Mouse (Mus musculus): ENCODE results near the gene Mrpl45. TPM values are rescaled to one million over a fixed set of nuclear protein-coding genes. Genes with fewer than 3 reads are reported as not detected.

The Mrpl45 gene
- total RNA-seq, 1 experiment from 2014 or later = 11.4 TPM

DNA sequence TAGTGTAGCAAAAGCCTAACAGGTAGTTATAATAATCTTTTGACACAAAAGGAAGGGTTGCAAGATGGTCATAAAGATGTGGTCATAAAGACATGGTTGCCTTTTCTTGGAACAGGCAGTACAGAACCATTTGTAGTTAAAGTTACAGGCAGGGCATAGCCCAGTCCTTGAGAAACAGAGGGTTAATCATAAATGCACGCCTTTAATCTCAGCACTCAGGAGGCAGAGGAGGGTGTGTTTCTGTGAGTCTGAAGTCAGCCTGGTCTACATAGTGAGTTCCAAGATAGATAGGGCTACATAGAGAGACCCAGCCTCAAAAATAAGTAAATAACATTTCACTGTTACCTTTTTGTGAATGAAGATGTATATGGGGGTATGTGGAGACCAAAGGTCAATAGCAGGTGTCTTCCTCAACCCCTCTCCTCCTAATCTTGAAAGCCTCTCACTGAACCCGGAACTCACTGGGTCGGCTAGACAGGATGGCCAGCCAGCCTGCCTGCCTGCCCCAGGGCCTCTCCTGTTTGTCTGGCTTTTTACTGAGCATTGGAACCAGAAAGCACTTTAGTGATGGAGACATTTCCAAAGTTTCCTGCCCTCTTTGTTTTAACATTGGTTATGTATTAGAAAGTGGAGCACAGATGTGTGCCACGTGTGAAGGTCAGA is 37.5 kb downstream of the Mrpl45 start:
- no peak for ATAC-seq (replicated peaks; ENCODE audit: insufficient number of reproducible peaks, low FRiP score, low TSS enrichment, poor library complexity, severe bottlenecking)

DNA sequence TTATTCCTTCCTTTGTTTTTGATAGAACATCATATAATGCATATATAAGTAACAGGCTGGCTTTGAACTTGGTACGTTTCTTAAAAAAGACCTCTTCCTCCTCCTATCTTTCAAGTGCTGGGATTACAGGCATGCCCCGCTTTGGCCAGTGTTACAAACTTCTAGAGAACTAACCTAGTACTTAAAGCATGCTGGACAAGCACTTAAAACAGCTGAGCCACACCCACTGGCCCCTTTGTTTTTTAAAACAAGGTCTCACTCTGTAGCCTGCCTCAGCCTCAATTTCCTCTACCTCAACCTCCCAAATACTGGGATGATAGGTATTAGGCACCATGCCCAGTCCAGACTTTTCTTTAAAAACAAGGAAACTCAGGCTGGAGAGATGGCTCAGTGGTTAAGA is 39.1 kb downstream of the Mrpl45 start:
- no peak for ATAC-seq (replicated peaks; ENCODE audit: insufficient number of reproducible peaks, low FRiP score, low TSS enrichment, poor library complexity, severe bottlenecking)

DNA sequence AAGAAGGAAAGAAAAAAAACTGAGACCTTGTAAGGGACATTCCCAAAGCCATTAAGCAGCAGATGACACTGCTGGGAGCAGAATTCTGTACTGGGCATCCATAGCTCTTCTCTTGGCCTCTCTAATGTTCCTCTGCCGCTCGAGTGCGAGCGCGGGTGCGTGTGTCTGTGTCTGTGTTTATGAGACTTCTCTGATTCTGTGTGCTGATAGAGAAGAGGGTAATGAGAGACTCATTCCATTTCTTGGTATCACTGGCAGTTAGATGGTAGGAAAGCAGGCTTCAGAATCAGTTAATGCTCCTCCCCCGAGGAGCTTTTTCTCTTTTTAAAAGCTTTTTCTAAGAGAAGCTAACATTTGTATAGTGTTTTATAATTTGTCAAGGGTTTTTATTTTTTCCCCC is 39.7 kb downstream of the Mrpl45 start:
- ATAC-seq (replicated peaks; ENCODE audit: insufficient number of reproducible peaks, low FRiP score, low TSS enrichment, poor library complexity, severe bottlenecking) = no peak

DNA sequence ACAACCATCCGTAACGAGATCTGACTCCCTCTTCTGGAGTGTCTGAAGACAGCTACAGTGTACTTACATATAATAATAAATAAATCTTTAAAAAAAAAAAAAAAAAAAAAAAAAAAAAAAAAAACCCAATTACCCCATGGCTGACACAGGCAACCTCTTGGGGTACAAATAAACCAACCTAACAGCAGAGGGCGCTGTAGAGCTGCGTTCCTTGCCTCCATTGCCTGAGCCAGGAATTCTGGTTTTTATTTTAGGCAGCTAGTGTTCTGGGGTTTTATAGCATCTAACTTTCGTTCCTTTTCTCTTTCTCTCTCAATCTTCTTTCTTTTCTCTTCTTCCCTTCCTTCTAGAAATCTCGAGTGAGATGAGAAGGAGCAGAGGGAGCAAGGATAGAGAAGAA is 42.1 kb downstream of the Mrpl45 start:
- peak; percentile 67; the same call in 1 of the 2 replicates for ATAC-seq (replicated peaks; ENCODE audit: insufficient number of reproducible peaks, low FRiP score, low TSS enrichment, poor library complexity, severe bottlenecking)

DNA sequence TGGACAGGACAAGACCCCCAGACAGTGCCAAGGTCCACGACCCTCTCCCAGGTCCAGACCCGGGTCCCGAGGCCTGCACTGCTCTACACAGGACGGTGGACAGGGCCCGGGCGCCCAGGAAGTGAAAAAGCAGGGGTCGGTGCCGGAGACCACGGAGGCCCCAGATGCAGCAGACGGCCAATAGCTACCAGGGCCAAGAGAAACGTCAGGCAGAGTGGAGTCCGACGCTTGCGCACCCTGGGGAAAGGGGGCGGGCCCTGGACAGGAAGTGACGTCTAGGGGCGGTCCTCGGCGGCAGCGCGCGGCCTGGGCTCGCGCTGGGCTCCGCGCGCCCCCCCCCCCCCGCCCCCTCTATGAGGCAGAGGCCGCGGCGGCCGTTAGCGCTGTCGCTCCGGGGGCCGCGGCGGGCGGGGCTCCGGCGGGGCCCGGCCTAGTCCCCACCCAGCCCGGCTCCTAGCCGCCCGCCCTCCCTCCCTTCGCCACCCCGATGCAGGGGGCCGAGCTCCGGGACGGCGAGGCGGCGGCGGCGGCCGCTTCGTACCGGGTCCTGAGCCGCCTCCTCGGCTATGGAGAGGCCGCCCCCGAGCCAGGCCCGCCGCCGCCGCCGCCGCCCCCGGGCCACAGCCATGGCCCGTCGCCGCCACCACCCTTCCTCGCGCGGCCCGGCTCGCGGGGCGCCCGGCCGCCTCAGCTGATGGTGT is 46.6 kb downstream of the Mrpl45 start, which contains the start of gene Socs7:
Gene Socs7, plus strand, starts transcription at position 604 of the 701 bp plus-strand sequence.
- peak; percentile 94 for ATAC-seq (replicated peaks; ENCODE audit: insufficient number of reproducible peaks, low FRiP score, low TSS enrichment, poor library complexity, severe bottlenecking)

DNA sequence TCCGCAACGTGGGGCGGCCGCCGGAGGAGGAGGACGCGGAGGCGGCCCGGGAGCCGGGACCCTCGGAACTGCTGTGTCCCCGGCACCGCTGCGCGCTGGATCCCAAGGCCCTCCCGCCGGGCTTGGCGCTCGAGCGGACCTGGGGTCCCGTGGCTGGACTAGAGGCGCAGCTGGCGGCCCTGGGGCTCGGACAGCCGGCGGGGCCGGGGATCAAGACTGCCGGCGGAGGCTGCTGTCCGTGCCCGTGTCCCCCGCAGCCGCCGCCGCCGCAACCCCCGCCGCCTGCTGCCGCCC is 47.1 kb downstream of the Mrpl45 start:
- ATAC-seq (replicated peaks; ENCODE audit: insufficient number of reproducible peaks, low FRiP score, low TSS enrichment, poor library complexity, severe bottlenecking) = no peak

DNA sequence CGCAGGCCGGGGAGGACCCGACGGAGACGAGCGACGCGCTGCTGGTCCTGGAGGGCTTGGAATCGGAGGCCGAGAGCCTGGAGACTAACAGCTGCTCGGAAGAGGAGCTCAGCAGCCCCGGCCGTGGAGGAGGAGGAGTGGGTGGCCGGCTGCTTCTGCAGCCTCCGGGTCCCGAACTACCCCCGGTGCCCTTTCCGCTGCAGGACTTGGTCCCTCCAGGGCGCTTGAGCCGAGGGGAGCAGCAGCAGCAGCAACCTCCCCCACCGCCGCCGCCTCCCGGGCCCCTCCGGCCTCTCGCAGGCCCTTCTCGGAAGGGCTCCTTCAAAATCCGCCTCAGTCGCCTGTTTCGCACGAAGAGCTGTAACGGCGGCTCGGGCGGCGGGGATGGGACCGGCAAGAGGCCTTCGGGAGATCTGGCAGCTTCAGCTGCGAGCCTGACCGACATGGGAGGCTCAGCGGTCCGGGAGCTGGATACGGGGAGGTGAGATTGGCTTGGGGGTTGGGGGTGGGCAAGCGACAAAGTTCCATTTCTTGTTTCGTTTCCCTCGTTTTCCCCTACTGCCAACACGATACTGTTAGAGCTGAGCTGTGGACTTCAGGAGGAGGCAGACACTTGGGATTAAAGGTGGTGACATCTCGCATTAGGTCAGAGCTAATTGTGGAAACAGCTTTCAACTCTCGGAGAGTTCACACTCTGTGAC is 47.6 kb downstream of the Mrpl45 start:
- ATAC-seq (replicated peaks; ENCODE audit: insufficient number of reproducible peaks, low FRiP score, low TSS enrichment, poor library complexity, severe bottlenecking) = 0 out of 2 replicates have a peak, but pooled peaks have one; percentile 18

DNA sequence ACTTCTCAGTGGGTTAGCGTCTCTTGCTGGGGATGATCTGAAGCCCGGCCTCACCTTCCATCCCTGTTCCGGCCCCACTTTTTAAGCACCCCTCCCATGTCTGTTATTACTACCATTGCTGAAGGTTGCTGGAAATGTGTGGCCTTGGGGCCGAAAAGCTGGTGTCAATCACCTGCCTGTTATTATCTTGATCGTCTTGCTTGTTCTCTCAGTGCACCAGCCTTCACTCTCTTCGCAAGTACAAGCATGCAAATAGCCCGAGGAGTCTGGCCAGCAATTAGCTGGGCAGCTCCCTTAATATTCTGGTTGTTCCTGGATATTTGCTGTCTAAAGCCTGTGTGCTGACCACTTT is 48.1 kb downstream of the Mrpl45 start:
- no peak for ATAC-seq (replicated peaks; ENCODE audit: insufficient number of reproducible peaks, low FRiP score, low TSS enrichment, poor library complexity, severe bottlenecking)

DNA sequence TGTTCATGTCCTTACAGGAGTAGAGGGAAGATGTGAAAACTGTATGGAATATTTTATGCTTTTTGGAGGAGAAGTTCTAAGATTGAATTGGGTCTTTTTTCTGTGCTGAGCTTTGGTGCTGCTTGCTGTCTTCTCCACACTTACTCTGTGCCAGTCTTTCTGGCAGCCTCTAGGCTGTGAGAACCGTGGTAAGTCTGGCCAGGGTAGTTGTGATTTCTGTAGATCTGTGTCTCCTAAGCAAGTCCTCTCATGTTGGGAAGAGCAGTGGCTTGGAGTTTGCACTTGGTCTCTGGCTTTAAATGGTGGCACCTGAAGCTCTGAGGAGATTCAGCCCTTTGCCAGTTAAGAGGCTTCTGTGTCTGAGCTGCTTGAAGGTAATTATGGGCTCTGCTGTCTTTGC is 50.0 kb downstream of the Mrpl45 start:
- ATAC-seq (replicated peaks; ENCODE audit: insufficient number of reproducible peaks, low FRiP score, low TSS enrichment, poor library complexity, severe bottlenecking) = no peak

DNA sequence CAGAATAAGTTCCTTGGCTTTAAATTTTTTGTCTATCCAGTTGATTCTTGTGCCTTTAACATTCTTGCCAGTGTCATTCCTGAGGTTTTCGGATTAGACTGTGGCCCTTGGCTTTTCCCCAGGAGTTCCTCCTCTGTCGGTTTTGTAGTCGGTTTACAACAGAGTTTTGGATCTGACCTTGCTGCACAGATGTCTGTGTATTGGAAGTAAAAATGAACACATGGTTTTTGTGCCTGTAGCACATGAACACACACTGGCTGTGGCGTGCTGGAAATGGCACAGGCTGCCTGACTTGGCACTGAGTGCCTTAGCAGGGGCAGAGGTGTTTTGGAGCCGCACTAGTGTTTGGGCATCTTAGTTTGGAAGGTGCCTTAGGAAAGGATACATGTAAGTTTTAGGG is 53.0 kb downstream of the Mrpl45 start:
- no peak for ATAC-seq (replicated peaks; ENCODE audit: insufficient number of reproducible peaks, low FRiP score, low TSS enrichment, poor library complexity, severe bottlenecking)

DNA sequence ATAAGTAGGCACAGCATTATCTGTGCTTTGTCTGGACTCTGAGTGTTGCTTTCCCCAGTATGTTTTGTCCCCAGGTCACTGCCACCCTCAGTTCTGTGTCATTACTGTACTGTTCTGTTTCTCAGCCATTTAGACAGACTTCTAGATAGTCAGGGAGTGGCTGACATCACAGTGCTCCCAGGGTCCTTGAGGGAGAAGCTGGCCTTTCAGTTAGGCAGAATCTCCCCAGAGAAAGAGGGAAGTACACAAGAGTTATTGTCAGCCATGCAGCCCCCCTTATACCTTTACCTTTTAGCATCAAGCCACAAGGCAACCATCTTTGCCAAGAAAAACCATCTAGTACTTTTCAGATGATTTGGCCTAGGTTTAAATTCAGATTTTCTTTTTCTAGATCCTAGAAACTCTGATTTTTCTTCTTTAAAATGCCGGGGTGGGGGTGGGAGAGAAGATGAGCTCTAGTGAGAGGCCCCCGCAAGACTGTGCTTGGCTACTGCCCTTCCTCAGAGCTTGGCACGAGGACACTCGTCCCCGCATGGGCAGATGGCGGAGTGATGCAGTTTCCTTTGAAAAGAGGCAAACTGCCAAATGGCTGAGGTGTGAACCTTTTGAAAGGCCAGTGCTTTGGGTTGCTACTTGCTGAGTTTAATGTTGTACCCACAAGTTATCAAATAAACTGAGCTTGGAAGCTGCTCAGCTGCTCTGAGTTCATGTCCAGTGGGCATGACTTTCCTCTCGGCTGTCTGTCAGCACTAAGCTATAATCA is 55.0 kb downstream of the Mrpl45 start:
- no peak for ATAC-seq (replicated peaks; ENCODE audit: insufficient number of reproducible peaks, low FRiP score, low TSS enrichment, poor library complexity, severe bottlenecking)

DNA sequence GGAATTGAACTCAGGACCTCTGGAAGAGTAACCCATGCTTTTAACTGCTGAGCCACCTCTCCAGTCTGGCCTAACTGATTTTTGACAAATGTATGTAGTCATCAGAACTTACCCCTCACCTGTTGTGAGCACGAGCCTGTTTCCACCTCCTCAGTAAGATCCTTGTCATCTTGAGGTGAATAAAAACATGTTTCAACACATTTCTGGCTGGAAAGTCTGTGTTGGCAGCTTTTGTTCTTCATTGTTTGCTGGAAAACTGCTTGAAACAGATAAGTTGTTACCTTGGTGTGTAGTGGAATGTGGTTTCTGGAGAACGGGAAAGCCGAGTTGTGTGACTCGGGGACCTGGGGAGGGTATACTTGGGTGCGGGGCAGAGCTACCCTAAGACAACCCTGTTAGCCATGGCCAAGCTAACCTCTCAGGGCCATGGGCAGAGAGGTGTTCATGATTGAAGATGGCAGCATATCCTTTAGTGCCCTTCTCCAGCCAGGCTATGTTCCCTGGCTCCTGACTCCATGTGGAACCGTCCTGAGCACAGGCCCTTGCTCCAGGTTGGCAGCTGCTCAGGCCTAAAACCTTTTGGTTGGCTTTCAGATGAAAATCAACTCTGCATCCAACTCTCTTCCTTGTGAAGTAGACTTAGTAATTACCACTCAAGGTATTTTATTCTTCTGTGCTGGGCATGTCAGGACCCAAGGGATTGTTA is 56.8 kb downstream of the Mrpl45 start:
- no peak for ATAC-seq (replicated peaks; ENCODE audit: insufficient number of reproducible peaks, low FRiP score, low TSS enrichment, poor library complexity, severe bottlenecking)

DNA sequence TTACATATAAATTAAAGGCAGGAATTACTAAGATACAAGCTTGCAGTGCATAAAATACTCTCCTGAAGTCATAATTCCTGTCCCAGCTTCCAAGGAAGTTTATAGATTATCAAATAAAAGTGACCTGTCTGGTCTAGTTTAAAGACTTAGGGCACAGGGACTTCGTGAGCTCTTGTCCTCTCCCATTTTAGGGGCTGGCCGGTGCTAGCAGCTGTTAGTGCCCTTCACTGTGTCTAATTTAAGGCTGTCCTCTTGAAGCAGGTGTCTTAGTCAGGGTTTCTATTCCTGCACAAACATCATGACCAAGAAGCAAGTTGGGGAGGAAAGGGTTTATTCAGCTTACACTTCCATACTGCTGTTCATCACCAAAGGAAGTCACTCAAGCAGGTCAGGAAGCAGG is 57.9 kb downstream of the Mrpl45 start:
- ATAC-seq (replicated peaks; ENCODE audit: insufficient number of reproducible peaks, low FRiP score, low TSS enrichment, poor library complexity, severe bottlenecking) = no peak

Other genes starting within 250 kb of the Mrpl45 start
- 25.3 to 119 TPM (median 30.9 TPM) in 3 replicates for gene Tbx21, start 200.4 kb upstream of the Mrpl45 start, total RNA-seq (2017)
- gene Tbkbp1, start 164.2 kb upstream of the Mrpl45 start, total RNA-seq (2017) = 23.2 to 34.3 TPM (median 24.7 TPM) in 3 replicates
- 192 to 282 TPM (median 240 TPM) in 3 replicates for gene Kpnb1, start 127.8 kb upstream of the Mrpl45 start, total RNA-seq (2017)
- gene Npepps, start 35.1 kb upstream of the Mrpl45 start, total RNA-seq (2017) = 23.9 to 35.9 TPM (median 24.2 TPM) in 3 replicates
- gene Gpr179, start 36.4 kb downstream of the Mrpl45 start, total RNA-seq (2017) = 0.29 to 0.39 TPM in 2 of 3 replicates, not detected in the other
- gene Socs7, start 46.8 kb downstream of the Mrpl45 start, total RNA-seq (2017) = 16.8 to 18.8 TPM (median 18.0 TPM) in 3 replicates
- gene Arhgap23, start 99.8 kb downstream of the Mrpl45 start, total RNA-seq (2017) = 4.7 to 5.8 TPM (median 5.0 TPM) in 3 replicates
- not detected in 3 replicates for gene 4933428G20Rik, start 184.6 kb downstream of the Mrpl45 start, total RNA-seq (2017)

All from monocyte, adult 5-6 weeks (primary cell).